Mouse (Mus musculus): Measurements from ENCODE around the gene Myo1d.
A peak's percentile ranks its signal among the peaks of the same experiment; 100 is the strongest.

Myo1d gene

DNA sequence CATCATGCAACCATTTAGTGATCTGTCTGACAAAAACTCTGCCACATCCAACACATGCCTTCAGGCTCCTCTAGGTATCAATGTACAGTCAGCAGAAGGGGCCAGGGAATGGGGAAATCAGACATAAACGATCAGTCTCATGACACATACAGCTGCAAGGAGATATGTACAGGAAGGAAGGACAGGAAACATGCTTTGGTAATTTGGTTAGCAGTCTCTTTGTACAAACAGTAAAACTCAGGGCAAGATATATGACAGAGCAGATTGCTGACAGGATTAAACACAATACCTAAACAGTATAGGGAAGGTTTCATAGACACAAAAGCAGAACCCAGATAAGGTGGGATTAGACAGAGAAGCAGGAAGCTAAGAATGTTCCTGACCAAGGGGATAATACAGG lies 60.8 kb downstream of the Myo1d start:
- DNase-seq = no peak

GRCm38 (mm10) chr11:80718036-80718435 lies 61.8 kb downstream of the Myo1d start:
- no peak for DNase-seq

DNA sequence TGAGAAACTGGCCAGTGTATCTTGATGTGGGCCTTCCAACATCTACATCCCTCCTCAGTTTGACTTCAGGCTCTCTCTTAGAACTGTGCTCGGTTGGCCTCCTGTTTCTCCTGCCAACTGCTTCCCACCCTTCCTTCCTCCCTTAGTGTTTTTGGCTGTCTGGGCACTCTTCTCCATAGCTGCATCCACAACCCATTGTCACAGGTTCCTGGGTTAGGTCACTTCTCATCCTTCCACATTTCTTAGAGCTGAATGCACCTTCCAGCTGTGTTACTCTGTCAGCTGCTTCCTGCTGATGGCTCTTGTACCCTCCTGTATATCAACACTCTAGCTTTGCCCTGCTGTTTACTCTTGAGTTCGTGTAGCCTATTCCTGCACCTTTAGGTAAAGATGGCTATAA lies 64.7 kb downstream of the Myo1d start:
- DNase-seq = no peak

GRCm38 (mm10) chr11:80713705-80714104 lies 66.1 kb downstream of the Myo1d start:
- no peak for DNase-seq

DNA sequence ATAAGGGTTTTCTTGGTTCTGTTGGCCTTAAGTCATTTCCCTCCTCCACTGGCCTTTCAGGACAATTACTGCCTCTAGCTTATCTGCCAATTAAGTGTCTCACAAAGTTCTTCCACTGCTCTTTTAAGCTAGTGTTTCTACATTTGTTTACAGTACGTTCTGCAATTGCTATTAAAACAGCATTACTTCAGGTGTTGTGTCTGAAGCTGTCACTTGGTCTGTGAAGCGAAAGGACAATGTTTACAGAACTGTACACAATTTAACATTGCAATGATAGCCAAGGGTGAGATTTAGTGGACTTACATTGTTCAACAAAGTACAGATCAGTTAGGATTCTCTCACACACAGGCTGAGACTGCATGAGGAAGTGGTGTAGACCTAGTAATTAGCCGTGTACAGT lies 67.6 kb downstream of the Myo1d start:
- no peak for DNase-seq

DNA sequence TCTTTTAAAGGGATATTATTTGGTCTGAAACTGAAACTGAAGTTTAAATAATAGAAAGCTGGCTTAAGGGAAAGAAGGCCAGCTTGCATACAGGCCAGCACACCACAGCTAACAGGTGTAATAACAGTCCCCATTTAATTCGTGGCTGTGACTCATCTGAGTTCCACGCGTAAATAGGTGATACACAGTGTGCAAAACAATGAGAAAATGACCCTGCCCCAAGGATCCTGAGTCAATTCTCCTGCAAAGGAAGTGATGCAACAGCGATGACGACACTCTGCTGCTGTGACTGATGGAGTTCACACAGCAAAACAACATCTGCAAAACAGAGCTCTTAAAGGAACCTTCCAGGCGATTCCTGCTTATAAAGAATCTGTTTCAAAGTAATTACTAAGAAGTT lies 68.5 kb downstream of the Myo1d start:
- DNase-seq = no peak

DNA sequence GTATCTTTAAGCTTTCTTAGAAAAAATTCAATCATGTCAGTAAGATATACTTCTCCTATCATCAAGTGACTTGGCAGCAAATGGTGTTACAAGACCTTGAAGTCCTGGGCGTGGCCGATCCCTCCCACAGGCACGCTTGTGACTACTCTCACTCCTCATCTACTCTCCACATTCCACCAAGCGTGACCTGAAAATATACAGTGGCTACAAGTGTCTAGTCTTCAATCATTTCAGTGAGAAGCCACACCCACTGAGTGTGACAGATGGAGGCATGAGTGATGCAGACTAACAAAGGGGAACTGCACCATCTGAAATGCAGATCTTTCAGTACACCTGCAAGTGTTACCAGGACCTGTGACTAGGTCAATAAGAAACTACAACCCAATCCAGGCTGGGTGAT lies 79.2 kb downstream of the Myo1d start:
- no peak for DNase-seq

- no peak for DNase-seq
Measured at GRCm38 (mm10) chr11:80698721-80699120, 81.1 kb downstream of the Myo1d start.

DNA sequence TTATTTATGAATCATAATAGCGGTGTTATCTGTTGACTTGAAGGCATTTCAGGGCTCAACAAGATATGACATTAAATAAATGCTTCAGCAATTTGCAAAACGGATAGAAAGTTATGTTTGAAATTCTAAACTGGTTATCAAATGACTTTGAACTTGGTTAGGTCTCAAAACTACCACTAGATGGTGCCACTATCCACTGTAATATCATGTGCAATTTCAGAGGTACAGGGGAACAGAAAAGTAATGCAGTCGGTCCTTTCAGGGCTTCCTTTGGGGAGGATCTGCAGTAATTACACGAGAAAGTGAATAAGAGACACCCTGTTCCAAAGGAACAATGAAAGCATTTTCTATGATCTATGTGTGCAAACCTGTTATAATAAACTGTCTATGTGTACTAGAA lies 83.5 kb downstream of the Myo1d start:
- DNase-seq = peak; percentile 59

GRCm38 (mm10) chr11:80684603-80685002 lies 95.2 kb downstream of the Myo1d start:
- DNase-seq = no peak

- DNase-seq = no peak
Measured at GRCm38 (mm10) chr11:80682745-80683144, 97.1 kb downstream of the Myo1d start.

DNA sequence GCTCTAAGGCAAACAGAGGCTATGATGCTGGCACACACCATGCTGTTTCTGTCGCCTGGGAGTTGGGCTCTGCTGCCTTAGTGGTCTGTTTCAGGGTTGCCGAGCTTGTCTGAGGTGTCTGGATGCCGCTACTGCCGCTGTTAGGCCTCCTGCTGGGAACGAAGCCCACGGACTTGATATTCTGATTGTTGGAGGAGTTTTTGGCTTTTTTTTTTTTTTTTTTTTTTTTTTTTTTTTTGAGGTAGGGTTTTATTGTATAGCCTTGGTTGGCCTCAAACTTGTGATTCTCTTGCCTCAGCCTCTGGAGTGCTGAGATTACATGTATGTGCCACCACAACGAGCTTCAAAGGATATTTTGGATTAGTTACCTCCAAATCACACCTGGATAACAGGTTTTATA lies 106.8 kb downstream of the Myo1d start:
- no peak for DNase-seq

GRCm38 (mm10) chr11:80670391-80670790 lies 109.4 kb downstream of the Myo1d start:
- DNase-seq = peak; percentile 94

DNA sequence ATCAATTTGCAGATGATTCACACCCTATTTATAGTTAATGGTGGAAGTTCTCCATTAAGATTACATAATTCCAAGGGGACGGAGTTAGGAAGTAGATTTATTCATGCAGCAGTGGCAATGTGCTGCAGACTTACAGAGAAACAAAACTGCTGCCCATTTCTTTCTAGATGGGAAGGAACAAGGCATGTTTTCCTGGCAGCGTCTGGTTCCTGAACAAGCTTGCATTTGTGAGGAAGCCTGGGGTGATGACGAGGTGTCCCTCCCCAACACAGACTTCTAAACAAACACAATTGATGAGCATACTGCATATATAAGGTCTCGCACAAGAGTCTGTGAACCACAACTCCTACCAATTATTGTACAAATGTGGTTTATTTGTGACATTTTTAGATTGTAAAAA lies 109.9 kb downstream of the Myo1d start:
- DNase-seq = peak; percentile 52

DNA sequence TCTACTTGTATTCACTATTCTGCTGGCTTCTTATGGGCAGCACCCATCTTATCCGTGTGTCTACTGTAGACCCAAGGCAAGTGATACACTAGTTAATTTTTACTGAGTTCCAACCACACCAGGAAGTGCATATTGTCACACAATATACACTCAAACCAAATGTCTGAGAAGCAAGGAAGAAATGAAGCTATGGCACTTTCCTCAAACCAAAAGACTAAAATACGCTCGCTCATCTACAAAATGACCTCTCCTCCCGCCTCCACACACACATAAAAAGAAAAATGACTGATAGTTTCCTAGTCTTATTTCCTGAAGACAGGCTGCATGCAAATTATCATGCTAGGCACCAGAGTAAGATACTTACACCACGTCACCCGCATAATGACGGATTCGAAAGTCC lies 113.6 kb downstream of the Myo1d start:
- DNase-seq = no peak

- no peak for DNase-seq
Measured at GRCm38 (mm10) chr11:80664261-80664660, 115.6 kb downstream of the Myo1d start.

DNA sequence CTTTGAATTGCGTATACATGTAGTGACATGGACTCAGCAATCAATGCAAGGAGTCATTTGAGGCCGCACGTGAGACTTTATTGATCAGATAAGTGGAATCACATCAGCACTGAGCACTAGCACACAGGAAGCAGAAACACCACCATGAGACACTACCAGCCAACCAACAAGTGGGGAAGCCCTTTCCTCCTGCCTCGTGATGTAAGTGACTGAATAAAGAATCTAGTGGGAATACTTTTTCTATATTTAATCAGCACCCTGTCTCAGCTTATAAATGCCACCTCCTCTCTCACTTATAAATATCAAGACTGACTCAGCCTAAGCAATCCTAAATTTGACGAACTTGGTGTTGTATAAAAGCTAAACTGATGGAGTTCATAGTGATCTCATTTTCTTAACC lies 134.7 kb downstream of the Myo1d start:
- DNase-seq = no peak

GRCm38 (mm10) chr11:80628992-80629865 lies 150.6 kb downstream of the Myo1d start:
- DNase-seq = no peak

GRCm38 (mm10) chr11:80628581-80628980 lies 151.2 kb downstream of the Myo1d start:
- DNase-seq = no peak

- no peak for DNase-seq
Measured at GRCm38 (mm10) chr11:80623038-80623380, 156.8 kb downstream of the Myo1d start.

DNA sequence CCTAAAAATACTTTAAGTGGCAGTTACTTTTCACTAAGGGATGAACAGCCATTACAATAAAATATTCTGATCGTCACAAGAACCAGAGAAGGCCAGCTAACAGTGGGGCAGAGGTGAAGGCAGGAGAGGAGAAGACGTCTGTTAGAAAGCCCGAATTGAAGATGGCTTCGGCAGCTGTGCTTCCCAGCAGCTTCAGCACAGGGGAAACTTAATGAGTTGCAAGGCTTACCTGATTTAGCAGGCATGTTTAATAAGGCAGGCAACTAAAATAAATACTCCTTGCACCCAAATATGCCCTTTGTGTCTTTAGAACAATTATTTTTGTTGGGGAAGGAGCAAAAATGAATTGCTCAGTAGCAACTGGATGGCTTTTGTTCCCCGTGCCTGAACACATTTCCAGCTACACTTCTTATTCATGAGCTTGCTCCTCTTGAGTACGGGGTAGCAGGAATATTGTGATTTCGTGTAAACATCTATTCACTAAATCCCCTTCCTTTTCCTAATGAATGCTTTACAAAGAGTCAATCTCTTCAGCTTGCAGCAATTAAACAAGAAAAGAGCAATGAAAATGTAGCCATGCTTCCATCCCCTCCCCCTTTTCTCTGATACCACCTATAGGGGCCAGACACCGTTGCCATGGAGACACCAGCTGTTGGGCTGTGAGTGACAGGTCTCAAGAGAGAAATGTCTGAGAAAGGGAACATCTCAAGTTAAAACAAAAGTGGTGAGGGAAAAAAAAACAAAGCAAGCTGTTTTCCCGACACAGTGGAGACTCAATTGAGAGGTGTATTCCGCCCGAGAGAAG lies 157.4 kb downstream of the Myo1d start:
- DNase-seq = peak; percentile 14

GRCm38 (mm10) chr11:80614949-80615725 lies 164.7 kb downstream of the Myo1d start:
- no peak for DNase-seq

DNA sequence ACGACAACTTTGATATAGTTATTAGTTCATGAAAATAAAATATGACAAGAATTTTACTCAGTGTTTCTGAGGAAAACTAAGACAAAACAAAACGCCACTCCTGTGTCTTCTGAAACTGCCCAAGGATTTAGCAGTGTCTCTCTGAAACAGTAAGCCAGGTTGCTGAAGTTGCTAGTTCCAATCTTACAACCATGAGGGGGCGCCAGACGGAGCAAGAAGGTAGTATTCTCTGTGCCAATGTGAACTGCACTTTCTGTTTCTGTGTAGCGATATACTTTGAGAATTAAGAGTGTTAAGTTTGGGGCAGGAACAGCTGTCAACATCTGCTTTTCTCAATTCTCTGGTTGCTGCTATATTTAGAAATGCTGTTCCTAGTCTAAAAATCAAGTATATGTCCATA lies 165.4 kb downstream of the Myo1d start:
- DNase-seq = peak; percentile 80

- no peak for DNase-seq
Measured at GRCm38 (mm10) chr11:80613534-80613933, 166.3 kb downstream of the Myo1d start.
